Mouse (Mus musculus) liver, postnatal 0 days (tissue): ENCODE measurements around the gene Cers5. TPM values are rescaled to one million over a fixed set of nuclear protein-coding genes. Genes with fewer than 3 reads are reported as not detected.

ENCODE experiments used
- ATAC-seq: fragments of 200-750 bp; cut with Nextera tagmentation; 2 replicates; pipeline ENCODE4 v1.8.0; 2017; ENCODE audit warnings: mild to moderate bottlenecking, moderate library complexity
- DNase-seq: peaks from one replicate; pipeline ENCODE4 v3.0.0-alpha.2; 2016
- H3K27ac ChIP-seq: fragments of 300-500 bp; sonication (generic); 2 replicates; pipeline ENCODE4 v1.5.1; 2014; ENCODE audit warnings: antibody characterized with exemption, moderate library complexity, mild to moderate bottlenecking, low read depth
- H3K27me3 ChIP-seq: fragments of 300-500 bp; sonication (generic); 2 replicates; pipeline ENCODE4 v1.6.1; 2014; ENCODE audit warnings: low read length, control low read depth, mixed read lengths; ENCODE audit not compliant: insufficient read depth
- H3K36me3 ChIP-seq: fragments of 300-500 bp; sonication (generic); replicated peaks from 2 replicates; pipeline ENCODE4 v1.6.1; 2014; ENCODE audit warnings: mild to moderate bottlenecking, control low read depth, low read length, moderate library complexity, mixed read lengths; ENCODE audit not compliant: insufficient read depth
- H3K4me1 ChIP-seq: fragments of 300-500 bp; sonication (generic); 2 replicates; pipeline ENCODE4 v1.6.1; 2014; ENCODE audit warnings: antibody characterized with exemption, mild to moderate bottlenecking, control low read depth; ENCODE audit not compliant: insufficient read depth
- H3K4me2 ChIP-seq: fragments of 300-500 bp; sonication (generic); 2 replicates; pipeline ENCODE4 v1.6.1; 2014; ENCODE audit warnings: low read depth, mild to moderate bottlenecking, low read length, moderate library complexity, mixed read lengths
- H3K4me3 ChIP-seq: fragments of 300-500 bp; sonication (generic); 2 replicates; pipeline ENCODE4 v1.5.1; 2014; ENCODE audit warnings: low read depth, low read length
- H3K9ac ChIP-seq: fragments of 300-500 bp; sonication (generic); replicated peaks from 2 replicates; pipeline ENCODE4 v1.6.1; 2014; ENCODE audit warnings: mild to moderate bottlenecking, moderate library complexity
- H3K9me3 ChIP-seq: fragments of 300-500 bp; sonication (generic); 2 replicates; pipeline ENCODE4 v1.6.1; 2016; ENCODE audit warnings: mild to moderate bottlenecking, control low read depth, low read length, mixed read lengths
- CTCF ChIP-seq: sonication (generic); IDR thresholded peaks from 2 replicates; pipeline ENCODE4 v1.5.1; 2016; ENCODE audit warnings: antibody characterized with exemption, low read depth
- EP300 ChIP-seq: IDR thresholded peaks from 2 replicates; pipeline ENCODE4 v1.6.1; 2016; ENCODE audit warnings: antibody characterized with exemption, low read depth, mild to moderate bottlenecking
- WGBS: fragments of 180-500 bp; shearing (Covaris S2); extraction: QIAGEN DNeasy Blood & Tissue Kit; methylation state at CpG from one replicate; pipeline ENCODE4 v1.1.7; 2014; ENCODE audit not compliant: insufficient replicate concordance; 5-methylcytosine and 5-hydroxymethylcytosine counted together
- polyA plus RNA-seq: library from polyadenylated mRNA; unstranded; fragments of >200 nt; fragmentation: Nextera tagmentation; extraction: Ambion mirVana; gene quantifications from 2 replicates; pipeline ENCODE4 v1.2.1, GENCODE M21; 2015

Gene Cers5
- polyA plus RNA-seq, 1 experiment from 2014 or later: 7.0 TPM

DNA sequence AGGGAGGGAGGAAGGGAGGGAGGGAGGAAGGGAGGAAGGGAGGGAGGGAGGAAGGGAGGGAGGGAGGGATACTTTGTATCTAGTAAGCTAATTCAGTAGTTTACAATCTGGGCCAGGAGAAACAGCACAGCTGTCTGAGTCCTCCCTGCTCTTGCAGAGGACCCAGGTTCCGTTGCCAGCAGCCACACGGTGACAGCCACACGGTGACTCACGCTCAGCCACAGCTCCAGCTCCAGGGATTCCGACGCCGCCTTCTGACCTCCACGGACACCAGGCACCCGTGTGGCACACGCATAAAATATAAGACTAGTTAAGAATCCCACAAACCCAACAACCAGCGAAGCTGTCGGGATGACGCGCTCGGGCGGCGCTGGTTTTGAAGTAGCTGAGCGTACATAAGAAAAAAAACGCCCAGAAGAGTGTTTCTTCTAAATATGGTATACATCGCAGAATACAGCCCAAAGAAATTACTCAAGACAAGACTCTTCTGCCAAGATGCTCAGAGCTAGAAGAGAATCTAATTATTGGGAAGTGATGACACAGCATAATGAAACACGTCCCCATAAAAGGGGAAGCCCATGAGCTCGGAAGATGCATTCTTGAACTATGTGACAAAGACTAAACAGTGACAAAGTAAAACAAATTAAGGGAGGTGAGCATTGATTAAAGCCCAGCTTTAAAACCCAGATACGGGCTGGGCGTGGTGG lies 42.0 kb upstream of the Cers5 start:
- no peak overlapping the region for H3K9ac ChIP-seq
- ATAC-seq (no peak), DNase-seq (no peak)
- H3K9me3 ChIP-seq: no peaks in the 10 kb centered on the region
- 0 out of 2 replicates have a peak overlapping the region, but pooled peaks have one; percentile 6 for H3K27ac ChIP-seq
- 85% methylated on average over 24 of the region's 24 CpGs for WGBS
- TF ChIP-seq CTCF (no peak), EP300 (no peak)
- H3K36me3 ChIP-seq: peaks cover 7% of the 10 kb centered on the region
- H3K4me1 ChIP-seq: no peaks in the 10 kb centered on the region
- no peaks in the 10 kb centered on the region for H3K27me3 ChIP-seq
- H3K4me3 ChIP-seq: no peak overlapping the region
- no peak overlapping the region for H3K4me2 ChIP-seq

DNA sequence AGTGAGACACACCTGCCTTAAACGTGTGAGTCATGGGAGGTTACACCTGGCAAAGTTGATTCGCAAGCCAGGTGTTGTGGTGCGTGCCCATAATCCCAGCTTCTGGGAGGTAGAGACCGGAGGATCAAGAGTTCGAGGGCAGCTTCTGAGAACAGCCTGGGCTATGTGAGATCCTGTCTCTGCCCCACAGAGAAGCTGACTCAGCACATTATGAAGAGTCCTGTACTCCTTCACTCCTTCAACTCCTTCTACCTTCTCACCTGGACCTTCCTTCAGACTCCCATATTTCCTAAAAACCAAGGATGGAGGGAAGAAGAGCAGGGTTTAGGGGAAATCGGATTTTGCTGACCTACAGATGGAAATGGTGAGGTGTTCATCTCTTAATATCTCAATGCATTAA lies 41.0 kb upstream of the Cers5 start:
- Histone ChIP-seq H3K9ac (no peak overlapping the region), H3K4me2 (no peak overlapping the region), H3K27ac (no peak overlapping the region), H3K9me3 (no peaks in the 10 kb centered on the region), H3K4me3 (no peak overlapping the region), H3K36me3 (peaks cover 7% of the 10 kb centered on the region), H3K4me1 (no peaks in the 10 kb centered on the region), H3K27me3 (no peaks in the 10 kb centered on the region)
- WGBS: 85% methylated on average over 6 of the region's 6 CpGs
- DNase-seq: no peak
- ATAC-seq: no peak
- no peak for TF ChIP-seq CTCF
- TF ChIP-seq EP300: no peak

DNA sequence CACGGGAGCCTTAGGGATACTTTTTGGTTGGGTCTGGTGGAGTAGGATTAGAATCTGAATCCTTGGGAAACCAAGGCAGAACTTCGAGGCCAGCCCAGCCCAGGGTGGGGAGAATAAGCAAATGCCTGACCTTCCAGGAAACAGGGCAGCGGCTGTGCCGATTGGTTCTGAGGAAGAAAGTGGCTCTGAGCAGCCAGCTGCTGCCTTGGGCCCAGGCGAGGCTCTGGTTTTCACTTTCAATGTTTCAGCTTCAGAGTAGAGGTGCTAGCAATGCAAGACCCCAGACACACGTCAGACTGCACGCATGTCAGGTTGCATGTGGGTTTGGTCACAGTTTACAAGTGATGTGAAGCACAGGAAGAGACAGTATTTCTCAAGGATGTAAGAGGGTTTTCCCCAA lies 39.4 kb upstream of the Cers5 start:
- DNase-seq: no peak
- no peak overlapping the region for H3K9ac ChIP-seq
- no peak for TF ChIP-seq EP300
- no peak for TF ChIP-seq CTCF
- no peaks in the 10 kb centered on the region for H3K27me3 ChIP-seq
- H3K36me3 ChIP-seq: peaks cover 7% of the 10 kb centered on the region
- H3K4me3 ChIP-seq: no peak overlapping the region
- ATAC-seq: no peak
- no peaks in the 10 kb centered on the region for H3K9me3 ChIP-seq
- H3K4me2 ChIP-seq: no peak overlapping the region
- WGBS: 68% methylated on average over 7 of the region's 7 CpGs
- H3K4me1 ChIP-seq: no peaks in the 10 kb centered on the region
- H3K27ac ChIP-seq: no peak overlapping the region

DNA sequence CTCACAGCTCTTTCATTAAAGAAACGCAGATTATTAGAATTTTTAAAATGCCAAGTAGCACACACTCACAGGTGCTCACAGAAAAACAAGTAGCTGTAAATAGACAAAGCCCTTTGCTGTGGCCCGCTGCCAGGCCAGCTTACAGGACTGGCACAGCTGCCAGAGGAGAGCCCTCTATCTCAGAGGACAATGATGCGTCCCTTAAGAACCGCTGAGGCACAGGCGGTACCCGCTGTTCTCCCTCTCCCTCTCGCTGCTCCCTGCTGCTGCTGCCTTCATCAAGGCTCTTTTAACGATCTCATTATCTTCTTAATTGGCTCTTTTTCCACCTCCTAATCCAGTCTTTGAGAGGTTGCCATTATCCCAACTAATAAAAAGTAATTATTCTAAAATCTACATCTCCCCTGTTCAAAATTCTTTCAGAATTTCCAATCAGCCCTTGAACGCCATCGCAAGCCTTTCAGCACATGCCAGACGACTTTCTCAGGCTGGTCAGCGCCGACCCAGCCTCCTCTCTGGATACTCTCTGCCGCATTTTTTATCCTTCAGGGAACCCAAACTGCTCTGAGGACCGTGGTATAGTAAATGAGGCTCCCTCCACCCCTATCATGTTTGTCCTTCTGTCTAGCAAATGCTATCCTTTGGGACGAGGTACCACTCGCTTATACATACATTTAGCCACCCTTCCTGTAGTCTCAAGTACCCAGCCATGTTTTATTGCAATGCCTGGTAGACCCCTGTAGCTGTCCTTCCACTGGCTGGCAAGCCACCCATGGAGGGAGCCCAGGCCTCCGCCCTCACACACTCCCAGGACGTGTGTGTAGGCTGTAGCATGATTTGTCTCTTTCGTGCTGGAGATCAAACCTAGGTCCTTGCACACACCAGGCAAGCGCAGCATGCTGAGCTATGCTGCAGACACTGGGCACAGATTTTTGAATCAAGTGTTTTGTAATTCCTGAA lies 35.4 kb upstream of the Cers5 start:
- H3K27me3 ChIP-seq: no peaks in the 10 kb centered on the region
- H3K27ac ChIP-seq: no peak overlapping the region
- H3K9me3 ChIP-seq: no peaks in the 10 kb centered on the region
- DNase-seq (no peak), ATAC-seq (no peak)
- TF ChIP-seq EP300: no peak
- no peak for TF ChIP-seq CTCF
- no peaks in the 10 kb centered on the region for H3K4me1 ChIP-seq
- H3K9ac ChIP-seq: no peak overlapping the region
- WGBS: 74% methylated on average over 21 of the region's 21 CpGs
- no peak overlapping the region for H3K4me2 ChIP-seq
- H3K36me3 ChIP-seq: peaks cover 7% of the 10 kb centered on the region; the same call in 1 of the 2 replicates
- H3K4me3 ChIP-seq: no peak overlapping the region

GRCm38 (mm10) chr15:99806171-99806570 lies 33.5 kb upstream of the Cers5 start:
- 60% methylated on average over 7 of the region's 7 CpGs for WGBS
- DNase-seq: no peak
- no peak for ATAC-seq
- Histone ChIP-seq H3K27ac (no peak overlapping the region), H3K9ac (no peak overlapping the region), H3K4me2 (no peak overlapping the region), H3K4me3 (no peak overlapping the region), H3K9me3 (no peaks in the 10 kb centered on the region), H3K36me3 (peaks cover 10% of the 10 kb centered on the region; the same call in 1 of the 2 replicates), H3K27me3 (no peaks in the 10 kb centered on the region), H3K4me1 (no peaks in the 10 kb centered on the region)
- TF ChIP-seq CTCF (no peak), EP300 (no peak)

DNA sequence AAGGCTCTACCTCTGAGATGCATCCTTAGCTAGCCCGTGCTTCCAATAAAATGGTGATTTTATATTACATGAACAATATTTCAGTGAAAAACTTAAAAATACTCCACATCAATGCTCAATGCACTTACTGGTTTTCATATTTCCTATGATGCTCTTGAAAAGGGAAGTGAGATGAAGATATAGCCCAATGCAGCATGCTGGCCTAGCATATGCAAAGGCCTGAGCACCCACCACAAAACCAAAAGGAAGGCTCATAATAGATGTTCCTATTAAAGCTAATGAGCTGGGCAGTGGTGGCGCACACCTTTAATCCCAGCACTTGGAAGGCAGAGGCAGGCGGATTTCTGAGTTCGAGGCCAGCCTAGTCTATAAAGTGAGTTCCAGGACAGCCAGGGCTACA lies 33.0 kb upstream of the Cers5 start:
- Histone ChIP-seq H3K9ac (no peak overlapping the region), H3K36me3 (peaks cover 10% of the 10 kb centered on the region; the same call in 1 of the 2 replicates)

More for the DNA sequence above, 33.0 kb upstream of the Cers5 start:
- Histone ChIP-seq H3K27me3 (no peaks in the 10 kb centered on the region), H3K27ac (no peak overlapping the region), H3K9me3 (no peaks in the 10 kb centered on the region), H3K4me1 (no peaks in the 10 kb centered on the region), H3K4me3 (no peak overlapping the region), H3K4me2 (no peak overlapping the region)
- ATAC-seq (no peak), DNase-seq (no peak)
- no peak for TF ChIP-seq EP300
- TF ChIP-seq CTCF: no peak
- WGBS: 77% methylated on average over 4 of the region's 4 CpGs
